Mouse (Mus musculus): ENCODE measurements around the gene Sirpa. TPM values are rescaled to one million over a fixed set of nuclear protein-coding genes. Genes with fewer than 3 reads are reported as not detected.

Sirpa gene
- total and polyA plus RNA-seq, 3 experiments: not detected

GRCm38 (mm10) chr2:129594569-129594968 lies 1.9 kb downstream of the Sirpa start:
- Histone ChIP-seq H3K27ac (ENCODE audit: control insufficient read depth, low read depth, low read length) (no peak overlapping the region), H3K4me3 (ENCODE audit: control insufficient read depth in 1 of 2, insufficient read depth in 1 of 2, low read depth in 2 of 2, low read length in 2 of 2) (no peak overlapping the region), H3K9ac (ENCODE audit: control insufficient read depth, low read depth, low read length, poor library complexity, severe bottlenecking) (no peak overlapping the region), H3K9me3 (replicated peaks; ENCODE audit: insufficient read depth, low read length) (no peaks in the 10 kb centered on the region), H3K4me1 (ENCODE audit: control insufficient read depth in 1 of 2, insufficient read depth in 2 of 2, low read length in 2 of 2) (no peaks in the 10 kb centered on the region), H3K27me3 (ENCODE audit: control insufficient read depth in 1 of 2, insufficient read depth in 2 of 2, low read length in 2 of 2) (peaks cover 0 to 1% of the 10 kb centered on the region in 2 experiments; a peak in 1 of 4 replicates), H3K79me2 (ENCODE audit: control insufficient read depth, insufficient read depth, low read length, poor library complexity) (no peaks in the 10 kb centered on the region), H3K36me3 (ENCODE audit: control insufficient read depth in 1 of 2, insufficient read depth in 2 of 2, low read length in 2 of 2) (no peaks in the 10 kb centered on the region)
- TF ChIP-seq SIN3A (IDR thresholded peaks at IDR 0.05; ENCODE audit: low read length): no peak
- no peak for TF ChIP-seq RCOR1 (IDR thresholded peaks at IDR 0.05; ENCODE audit: low read depth, low read length)
- TF ChIP-seq NRF1 (IDR thresholded peaks at IDR 0.05; ENCODE audit: insufficient read depth, low read depth, low read length, poor library complexity, severe bottlenecking): no peak
- TF ChIP-seq NELFE (IDR thresholded peaks at IDR 0.05; ENCODE audit: low read depth, low read length): no peak
- TF ChIP-seq HCFC1 (IDR thresholded peaks at IDR 0.05; ENCODE audit: low read depth, low read length): no peak
- TF ChIP-seq POLR2AphosphoS2 (IDR thresholded peaks at IDR 0.05; ENCODE audit: low read length): no peak
- TF ChIP-seq MAX (IDR thresholded peaks at IDR 0.05; ENCODE audit: low read length): no peak
- TF ChIP-seq TCF12 (IDR thresholded peaks at IDR 0.05; ENCODE audit: low read depth, low read length): no peak
- DNase-seq (ENCODE audit: low read depth, low spot score): no peak

GRCm38 (mm10) chr2:129595206-129595605 lies 2.6 kb downstream of the Sirpa start:
- no peak for DNase-seq (ENCODE audit: low read depth, low spot score)
- no peak overlapping the region for H3K4me3 ChIP-seq (ENCODE audit: control insufficient read depth in 1 of 2, insufficient read depth in 1 of 2, low read depth in 2 of 2, low read length in 2 of 2)
- H3K9ac ChIP-seq (ENCODE audit: control insufficient read depth, low read depth, low read length, poor library complexity, severe bottlenecking): no peak overlapping the region
- H3K9me3 ChIP-seq (replicated peaks; ENCODE audit: insufficient read depth, low read length): no peaks in the 10 kb centered on the region
- no peaks in the 10 kb centered on the region for H3K36me3 ChIP-seq (ENCODE audit: control insufficient read depth in 1 of 2, insufficient read depth in 2 of 2, low read length in 2 of 2)
- H3K27me3 ChIP-seq (ENCODE audit: control insufficient read depth in 1 of 2, insufficient read depth in 2 of 2, low read length in 2 of 2): no peaks in the 10 kb centered on the region
- H3K4me1 ChIP-seq (ENCODE audit: control insufficient read depth in 1 of 2, insufficient read depth in 2 of 2, low read length in 2 of 2): no peaks in the 10 kb centered on the region
- no peak for TF ChIP-seq BHLHE40 (IDR thresholded peaks at IDR 0.05; ENCODE audit: borderline replicate concordance, low read depth, low read length)
- no peak for TF ChIP-seq ZKSCAN1 (IDR thresholded peaks at IDR 0.05; ENCODE audit: low read depth, low read length)
- no peak for TF ChIP-seq TBP (IDR thresholded peaks at IDR 0.05; ENCODE audit: low read depth, low read length)
- TF ChIP-seq ZC3H11A (IDR thresholded peaks at IDR 0.05; ENCODE audit: low read depth, low read length): no peak
- TF ChIP-seq TCF12 (IDR thresholded peaks at IDR 0.05; ENCODE audit: low read depth, low read length): no peak
- TF ChIP-seq CHD2 (IDR thresholded peaks at IDR 0.05; ENCODE audit: low read length): no peak
- no peak for TF ChIP-seq UBTF (IDR thresholded peaks at IDR 0.05; ENCODE audit: borderline replicate concordance, insufficient read depth, low read depth, low read length)
- TF ChIP-seq KAT2A (conservative IDR thresholded peaks at IDR 0.05; ENCODE audit: low read depth, low read length): no peak
- no peak for TF ChIP-seq HCFC1 (IDR thresholded peaks at IDR 0.05; ENCODE audit: low read depth, low read length)
- no peak for TF ChIP-seq MAZ (IDR thresholded peaks at IDR 0.05; ENCODE audit: low read depth, low read length)
- TF ChIP-seq JUND (IDR thresholded peaks at IDR 0.05; ENCODE audit: low read depth, low read length): no peak
- no peaks in the 10 kb centered on the region for H3K79me2 ChIP-seq (ENCODE audit: control insufficient read depth, insufficient read depth, low read length, poor library complexity)
- no peak overlapping the region for H3K27ac ChIP-seq (ENCODE audit: control insufficient read depth, low read depth, low read length)
